Mouse (Mus musculus) forebrain, postnatal 0 days (tissue): Measurements from ENCODE around the gene Zc3h12a. TPM values are rescaled to one million over a fixed set of nuclear protein-coding genes. Genes with fewer than 3 reads are reported as not detected.

Experiments used
- ATAC-seq: fragments of 200-750 bp; cut with Nextera tagmentation; 2 replicates; pipeline ENCODE4 v1.8.0; 2017; ENCODE audit warnings: mild to moderate bottlenecking, moderate library complexity
- DNase-seq: peaks from one replicate; pipeline ENCODE4 v3.0.0-alpha.2; 2015
- H3K27ac ChIP-seq: fragments of 300-500 bp; sonication (generic); 2 replicates; pipeline ENCODE4 v1.5.1; 2014; ENCODE audit warnings: low read depth, mild to moderate bottlenecking, antibody characterized with exemption, low read length, moderate library complexity, mixed read lengths
- H3K27me3 ChIP-seq: fragments of 300-500 bp; sonication (generic); 2 replicates; pipeline ENCODE4 v1.6.1; 2014; ENCODE audit warnings: mild to moderate bottlenecking, low read length, mixed read lengths; ENCODE audit not compliant: insufficient read depth
- H3K36me3 ChIP-seq: fragments of 300-500 bp; sonication (generic); 2 replicates; pipeline ENCODE4 v1.6.1; 2014; ENCODE audit warnings: mild to moderate bottlenecking, moderate library complexity; ENCODE audit not compliant: insufficient read depth
- H3K4me1 ChIP-seq: fragments of 300-500 bp; sonication (generic); 2 replicates; pipeline ENCODE4 v1.6.1; 2014; ENCODE audit warnings: antibody characterized with exemption; ENCODE audit not compliant: insufficient read depth
- H3K4me2 ChIP-seq: fragments of 300-500 bp; sonication (generic); 2 replicates; pipeline ENCODE4 v1.6.1; 2014; ENCODE audit warnings: low read depth, mild to moderate bottlenecking, moderate library complexity
- H3K4me3 ChIP-seq: fragments of 300-500 bp; sonication (generic); 2 replicates; pipeline ENCODE4 v1.5.1; 2014; ENCODE audit warnings: low read depth, low read length, mixed read lengths
- H3K9ac ChIP-seq: fragments of 300-500 bp; sonication (generic); 2 replicates; pipeline ENCODE4 v1.6.1; 2014; ENCODE audit warnings: mild to moderate bottlenecking
- H3K9me3 ChIP-seq: fragments of 300-500 bp; sonication (generic); 2 replicates; pipeline ENCODE4 v1.6.1; 2016; ENCODE audit warnings: low read length
- CTCF ChIP-seq: sonication (generic); IDR thresholded peaks from 2 replicates; pipeline ENCODE4 v1.5.1; 2016; ENCODE audit warnings: antibody characterized with exemption, control low read depth, low read depth
- WGBS: fragments of 180-500 bp; shearing (Covaris S2); extraction: QIAGEN DNeasy Blood & Tissue Kit; methylation state at CpG from one replicate; pipeline ENCODE4 v1.1.7; 2014; 5-methylcytosine and 5-hydroxymethylcytosine counted together
- polyA plus RNA-seq: library from polyadenylated mRNA; unstranded; fragments of >200 nt; fragmentation: Nextera tagmentation; extraction: Ambion mirVana; gene quantifications from 2 replicates; pipeline ENCODE4 v1.2.1, GENCODE M21; 2015
- total RNA-seq: library from RNA; depleted of rRNA; stranded (reverse); fragments of >200 nt; gene quantifications from 2 replicates; pipeline ENCODE4 v1.2.3, GENCODE M21; 2014

The Zc3h12a gene
- total and polyA plus RNA-seq, 2 experiments from 2014 or later: 0.07 TPM; not detected in 1

DNA sequence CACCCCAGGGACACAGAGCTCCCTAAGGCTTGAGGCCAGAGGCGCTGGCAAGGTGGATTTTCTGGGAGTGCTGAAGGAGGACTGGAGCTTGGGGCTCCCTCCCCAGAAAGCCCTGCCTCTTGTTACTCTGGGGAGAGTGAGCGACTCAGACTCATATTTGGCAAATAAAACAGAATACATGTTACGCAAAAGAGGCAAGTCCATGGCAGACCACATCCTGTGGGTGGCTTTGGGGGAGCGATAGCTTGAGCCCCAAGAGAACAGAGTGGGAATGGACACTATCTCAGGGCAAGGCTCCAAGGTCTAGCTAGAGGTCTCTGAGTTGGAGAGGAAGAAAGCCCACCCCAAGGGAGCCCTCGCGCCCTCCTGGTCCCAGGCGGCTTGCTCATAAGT lies 4.4 kb downstream of the Zc3h12a start:
- DNase-seq: no peak
- Histone ChIP-seq H3K9ac (no peak overlapping the region), H3K27me3 (no peaks in the 10 kb centered on the region; the same call in 1 of the 2 replicates), H3K4me3 (no peak overlapping the region), H3K9me3 (no peaks in the 10 kb centered on the region), H3K27ac (no peak overlapping the region), H3K36me3 (no peaks in the 10 kb centered on the region), H3K4me2 (no peak overlapping the region), H3K4me1 (no peaks in the 10 kb centered on the region)
- WGBS: 77% methylated on average over 7 of the region's 7 CpGs
- no peak for TF ChIP-seq CTCF
- no peak for ATAC-seq

GRCm38 (mm10) chr4:125122431-125123278 lies 5.0 kb downstream of the Zc3h12a start:
- Histone ChIP-seq H3K36me3 (no peaks in the 10 kb centered on the region), H3K4me2 (no peak overlapping the region), H3K9ac (no peak overlapping the region), H3K27me3 (no peaks in the 10 kb centered on the region; the same call in 1 of the 2 replicates), H3K4me3 (no peak overlapping the region), H3K27ac (no peak overlapping the region), H3K4me1 (no peaks in the 10 kb centered on the region), H3K9me3 (no peaks in the 10 kb centered on the region)
- ATAC-seq (no peak), DNase-seq (no peak)
- no peak for TF ChIP-seq CTCF
- WGBS: 20% methylated on average over 16 of the region's 16 CpGs

DNA sequence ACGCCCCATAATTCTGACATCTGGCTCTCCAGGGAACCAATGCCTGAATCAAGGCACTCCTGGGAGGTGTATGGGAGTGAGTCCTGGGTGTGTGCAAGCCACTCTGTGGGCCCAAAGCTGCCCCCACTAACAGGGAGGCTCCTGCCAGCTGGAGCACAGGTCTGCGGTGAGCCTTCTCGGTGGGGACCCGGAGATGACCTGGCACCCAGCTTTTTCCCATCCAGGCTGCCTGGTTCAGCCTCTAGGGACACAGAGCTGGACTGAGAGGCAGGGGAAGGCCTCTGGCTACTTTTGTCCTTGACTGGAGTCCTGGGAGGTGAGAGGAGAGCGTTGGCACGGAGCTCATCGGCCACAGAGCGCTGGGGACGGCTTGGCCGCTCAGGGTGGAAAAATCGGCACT lies 7.9 kb downstream of the Zc3h12a start:
- Histone ChIP-seq H3K4me2 (no peak overlapping the region), H3K9me3 (no peaks in the 10 kb centered on the region), H3K27me3 (no peaks in the 10 kb centered on the region), H3K9ac (no peak overlapping the region), H3K27ac (no peak overlapping the region), H3K36me3 (no peaks in the 10 kb centered on the region), H3K4me1 (peaks cover 5% of the 10 kb centered on the region; the same call in 1 of the 2 replicates), H3K4me3 (no peak overlapping the region)
- WGBS: 92% methylated on average over 11 of the region's 11 CpGs
- DNase-seq: no peak
- TF ChIP-seq CTCF: no peak
- no peak for ATAC-seq

DNA sequence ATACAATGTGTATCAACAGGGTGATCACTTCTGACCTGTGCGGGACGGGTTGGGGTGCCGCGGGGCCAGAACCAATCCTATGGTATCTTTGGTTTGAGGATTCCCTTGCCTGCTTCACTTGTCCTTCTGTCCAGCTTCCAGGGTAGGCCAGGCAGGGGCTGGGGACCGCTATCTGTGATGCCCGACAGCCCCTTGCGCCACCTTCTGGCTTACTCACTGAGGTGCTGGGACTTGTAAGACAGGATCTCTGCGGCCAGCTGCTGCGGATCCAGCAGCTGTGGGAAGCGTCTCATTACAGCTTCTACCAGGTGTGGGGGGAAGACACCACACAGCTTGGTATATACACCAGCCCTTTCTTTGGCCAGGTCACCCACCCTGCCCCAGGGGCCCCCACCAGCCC lies 8.6 kb downstream of the Zc3h12a start:
- peak; percentile 47 for TF ChIP-seq CTCF

DNA sequence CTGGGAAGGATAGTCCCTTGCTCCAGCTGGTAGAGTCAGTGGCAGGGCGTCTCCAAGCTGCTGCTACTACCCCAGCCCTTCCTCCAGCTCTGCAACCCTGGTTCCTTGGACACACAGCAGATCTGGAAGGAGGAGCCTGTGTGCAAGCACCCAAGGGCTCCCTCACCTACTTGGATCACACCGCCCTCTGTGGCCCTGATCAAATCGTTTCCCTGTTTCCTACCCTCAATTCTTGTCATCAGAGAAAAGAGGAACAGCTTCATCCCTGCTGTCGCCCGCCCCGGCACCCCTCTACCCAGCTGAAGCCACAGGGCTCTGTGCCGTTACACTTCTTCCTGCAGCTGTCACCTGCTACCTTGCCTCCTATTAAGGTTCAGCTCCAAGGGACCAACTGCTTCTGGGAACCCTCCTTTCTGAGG lies 9.7 kb downstream of the Zc3h12a start:
- H3K27ac ChIP-seq: no peak overlapping the region
- 87% methylated on average over 7 of the region's 7 CpGs for WGBS
- DNase-seq (no peak), ATAC-seq (no peak)
- TF ChIP-seq CTCF: no peak
- H3K27me3 ChIP-seq: no peaks in the 10 kb centered on the region
- no peaks in the 10 kb centered on the region for H3K9me3 ChIP-seq
- H3K9ac ChIP-seq: no peak overlapping the region
- H3K4me3 ChIP-seq: no peak overlapping the region
- no peak overlapping the region for H3K4me2 ChIP-seq
- H3K36me3 ChIP-seq: no peaks in the 10 kb centered on the region
- H3K4me1 ChIP-seq: peaks cover 6% of the 10 kb centered on the region; the same call in 1 of the 2 replicates

More for the DNA sequence above, 8.6 kb downstream of the Zc3h12a start:
- Histone ChIP-seq H3K4me1 (peaks cover 6% of the 10 kb centered on the region; the same call in 1 of the 2 replicates), H3K27ac (no peak overlapping the region), H3K9me3 (no peaks in the 10 kb centered on the region), H3K36me3 (no peaks in the 10 kb centered on the region), H3K9ac (no peak overlapping the region), H3K4me2 (no peak overlapping the region), H3K27me3 (no peaks in the 10 kb centered on the region), H3K4me3 (no peak overlapping the region)
- ATAC-seq: no peak
- no peak for DNase-seq
- 28% methylated on average over 10 of the region's 10 CpGs for WGBS

- H3K9ac ChIP-seq: no peak overlapping the region
- H3K27ac ChIP-seq: no peak overlapping the region
- WGBS: 58% methylated on average over 13 of the region's 13 CpGs
- peaks cover 1% of the 10 kb centered on the region for H3K36me3 ChIP-seq
- H3K4me2 ChIP-seq: no peak overlapping the region
- DNase-seq (no peak), ATAC-seq (no peak)
- H3K9me3 ChIP-seq: no peaks in the 10 kb centered on the region
- no peaks in the 10 kb centered on the region for H3K27me3 ChIP-seq
- no peak overlapping the region for H3K4me3 ChIP-seq
- peaks cover 6% of the 10 kb centered on the region; the same call in 1 of the 2 replicates for H3K4me1 ChIP-seq
- no peak for TF ChIP-seq CTCF
Observed at GRCm38 (mm10) chr4:125116929-125117328, 10.7 kb downstream of the Zc3h12a start.

DNA sequence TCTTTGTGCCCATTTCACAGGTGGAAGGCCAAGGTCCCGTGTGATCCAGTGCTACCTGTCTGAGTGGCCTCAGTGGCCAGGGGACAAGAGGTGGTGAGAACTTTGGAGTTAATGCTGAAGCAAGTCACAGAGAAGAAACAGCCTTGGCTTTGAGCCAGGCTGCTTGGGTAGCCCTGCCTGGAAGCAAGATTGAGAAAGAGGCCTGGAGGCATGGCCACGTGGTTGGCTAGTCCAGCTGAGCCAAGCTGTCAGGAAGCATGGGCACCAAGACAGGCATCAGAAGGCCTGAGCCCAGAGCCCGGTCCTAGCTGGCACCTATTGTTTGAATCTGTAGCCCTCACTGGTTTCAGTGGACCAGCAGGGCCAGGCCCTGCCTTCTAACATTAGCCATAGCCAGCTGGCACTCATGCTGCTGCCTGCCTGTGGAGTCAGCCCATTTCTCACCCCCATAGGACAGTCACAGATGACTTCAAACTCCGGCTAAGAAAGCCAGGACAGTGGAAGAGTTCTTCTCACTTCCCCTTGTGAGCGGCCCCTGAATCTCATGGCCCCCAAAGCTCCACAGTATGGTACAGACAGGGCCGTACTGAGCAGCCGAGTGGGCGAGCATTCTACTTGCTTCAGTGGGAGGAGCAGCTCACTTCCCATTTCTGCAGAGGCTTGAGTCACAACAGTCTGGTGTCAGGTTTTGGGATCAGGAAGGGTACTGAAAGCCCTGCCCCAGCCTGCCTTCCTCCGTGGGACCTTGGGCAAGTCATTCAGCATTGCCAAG lies 11.4 kb downstream of the Zc3h12a start:
- Histone ChIP-seq H3K4me1 (peaks cover 6% of the 10 kb centered on the region; the same call in 1 of the 2 replicates), H3K36me3 (peaks cover 7% of the 10 kb centered on the region), H3K9me3 (no peaks in the 10 kb centered on the region), H3K4me2 (no peak overlapping the region), H3K27me3 (no peaks in the 10 kb centered on the region), H3K27ac (no peak overlapping the region), H3K4me3 (no peak overlapping the region), H3K9ac (no peak overlapping the region)
- no peak for TF ChIP-seq CTCF
- peak; percentile 64 for DNase-seq
- ATAC-seq: peak; percentile 46
- WGBS: 57% methylated on average over 9 of the region's 9 CpGs
